In genomic region chr19:29917421-29917820, GRCm38 (mm10) we compare ENCODE assay signal across 26 mouse cellular contexts. TPM values are rescaled to one million over a fixed set of nuclear protein-coding genes. Genes with fewer than 3 reads are reported as not detected.
DNase-seq lines count a peak whose midpoint lies in the region; ATAC-seq lines count a peak whose summit lies in the region.
"Had no signal": no experiment of that assay in that cellular context is flagged by ENCODE, and none has a peak within 500 bp of the region (broad histone marks: within the 10 kb centered on the region; RNA-seq: fewer than 3 reads in every experiment).

No protein-coding gene starts in this region.

- 71% methylated on average over 5 of the region's 5 CpGs for WGBS in midbrain, embryonic 15.5 days

- no peak overlapping the region for H3K9ac ChIP-seq in midbrain, embryonic 15.5 days
- H3K9ac ChIP-seq: embryonic facial prominence, embryonic 15.5 days; forebrain, embryonic 13.5 days; hindbrain, embryonic 15.5 days; limb, embryonic 12.5 days; liver, embryonic 15.5 days; lung, embryonic 14.5 days; neural tube, embryonic 13.5 days had no signal

- no peaks in the 10 kb centered on the region for H3K36me3 ChIP-seq in midbrain, embryonic 15.5 days (replicated peaks)
- H3K36me3 ChIP-seq: embryonic facial prominence, embryonic 10.5 days; embryonic facial prominence, embryonic 15.5 days; hindbrain, embryonic 10.5 days; hindbrain, embryonic 15.5 days; limb, embryonic 12.5 days; liver, embryonic 15.5 days; neural tube, embryonic 13.5 days had no signal

- peak; percentile 6 for DNase-seq in cerebellum, adult 9-11 months
- DNase-seq in layer of hippocampus, adult 9-11 months, result peak; percentile 56
- DNase-seq in layer of hippocampus, adult 8-10 months (ENCODE audit: low spot score in 2 of 2), result no peak
- DNase-seq in 416B (ENCODE audit: low read depth), result peak; percentile 21
- peak; percentile 31 for DNase-seq in NIH3T3 (ENCODE audit: low read depth)
- DNase-seq in lung, postnatal 4 days, result no peak
- DNase-seq: adrenal gland, postnatal 25 days; cerebellum, postnatal 25 days; gastrocnemius, adult 2 months; heart, postnatal 14 days; kidney, adult 11 months; kidney, postnatal 25 days; lung, embryonic 14.5 days had no signal

- H3K4me2 ChIP-seq in midbrain, embryonic 15.5 days, result no peak overlapping the region
- H3K4me2 ChIP-seq: embryonic facial prominence, embryonic 15.5 days; forebrain, embryonic 13.5 days; hindbrain, embryonic 15.5 days; limb, embryonic 12.5 days; liver, embryonic 15.5 days; lung, embryonic 14.5 days; midbrain, embryonic 11.5 days; neural tube, embryonic 13.5 days had no signal

- H3K4me1 ChIP-seq in midbrain, embryonic 15.5 days, result no peaks in the 10 kb centered on the region
- H3K4me1 ChIP-seq: embryonic facial prominence, embryonic 10.5 days; embryonic facial prominence, embryonic 15.5 days; forebrain, embryonic 13.5 days; hindbrain, embryonic 10.5 days; hindbrain, embryonic 15.5 days; limb, embryonic 12.5 days; liver, embryonic 15.5 days; neural tube, embryonic 13.5 days had no signal

- no peak overlapping the region for H3K4me3 ChIP-seq in midbrain, embryonic 15.5 days
- H3K4me3 ChIP-seq: embryonic facial prominence, embryonic 10.5 days; embryonic facial prominence, embryonic 15.5 days; forebrain, embryonic 13.5 days; gastrocnemius, adult 2 months; hindbrain, embryonic 10.5 days; hindbrain, embryonic 15.5 days; limb, embryonic 12.5 days; liver, embryonic 15.5 days; neural tube, embryonic 13.5 days had no signal

- no peaks in the 10 kb centered on the region for H3K27me3 ChIP-seq in midbrain, embryonic 15.5 days (replicated peaks)
- H3K27me3 ChIP-seq: embryonic facial prominence, embryonic 15.5 days; forebrain, embryonic 13.5 days; hindbrain, embryonic 15.5 days; limb, embryonic 12.5 days; liver, embryonic 15.5 days; neural tube, embryonic 13.5 days had no signal

- ATAC-seq in cerebellum, adult (ENCODE audit: insufficient number of reproducible peaks, low FRiP score, low TSS enrichment), result no peak
- ATAC-seq in midbrain, embryonic 15.5 days (replicated peaks), result no peak
- ATAC-seq: forebrain, embryonic 13.5 days; inflammation-experienced regulatory T-cells, adult 6 months had no signal

- H3K27ac ChIP-seq in midbrain, embryonic 15.5 days, result no peak overlapping the region
- H3K27ac ChIP-seq: embryonic facial prominence, embryonic 10.5 days; embryonic facial prominence, embryonic 15.5 days; forebrain, embryonic 13.5 days; gastrocnemius, adult 2 months; hindbrain, embryonic 10.5 days; hindbrain, embryonic 15.5 days; limb, embryonic 12.5 days; liver, embryonic 15.5 days; neural tube, embryonic 13.5 days had no signal

- H3K9me3 ChIP-seq in midbrain, embryonic 15.5 days, result no peaks in the 10 kb centered on the region
- H3K9me3 ChIP-seq: embryonic facial prominence, embryonic 10.5 days; embryonic facial prominence, embryonic 15.5 days; forebrain, embryonic 13.5 days; hindbrain, embryonic 10.5 days; hindbrain, embryonic 15.5 days; limb, embryonic 12.5 days; liver, embryonic 15.5 days; neural tube, embryonic 13.5 days had no signal

RNA-seq across cellular contexts. Expression of gene Il33, which starts 7.5 kb away (rescaled TPM):
- 100 to 1,000 TPM in 2 of 4 experiments, 10 to 100 TPM in 2; 73.4 to 112 (median 96.0) TPM for total RNA-seq in layer of hippocampus, adult 8-10 months (2022)
- polyA plus RNA-seq in midbrain, embryonic 15.5 days (2015; fragmentation: Nextera tagmentation; extraction: Ambion mirVana), result 0.56 and 0.90 TPM in 2 replicates
- total RNA-seq: megakaryocyte, adult 5-6 weeks had no signal

Comparison
In these comparisons a context has a peak if more than half of its experiments do, and no peak if none do; other contexts are left out.
1. DNase-seq: peak in cerebellum, adult 9-11 months (single experiment), layer of hippocampus, adult 9-11 months (single experiment), 416B (single experiment) and NIH3T3 (single experiment); none in layer of hippocampus, adult 8-10 months (0 of 2) and lung, postnatal 4 days (0 of 2).